In genomic region chr6:24571126-24571525, GRCm38 (mm10) we compare ENCODE assay signal across 14 mouse cellular contexts. TPM values are rescaled to one million over a fixed set of nuclear protein-coding genes. Genes with fewer than 3 reads are reported as not detected.
DNase-seq lines count a peak whose midpoint lies in the region; ATAC-seq and TF ChIP-seq lines count a peak whose summit lies in the region.
"Had no signal": no experiment of that assay in that cellular context is flagged by ENCODE, and none has a peak within 500 bp of the region (broad histone marks: within the 10 kb centered on the region; RNA-seq: fewer than 3 reads in every experiment).

No protein-coding gene starts in this region.

- H3K9me3 ChIP-seq in intestine, embryonic 16.5 days (ENCODE audit: control insufficient read depth, low read length): no peaks in the 10 kb centered on the region
- no peaks in the 10 kb centered on the region for H3K9me3 ChIP-seq in liver, embryonic 14.5 days (ENCODE audit: control insufficient read depth, low read length)

- H3K4me3 ChIP-seq in brown adipose tissue, adult 24 weeks (ENCODE audit: insufficient read depth, low read depth, low read length): peak overlapping the region; percentile 23; the same call in 1 of the 2 replicates
- no peak overlapping the region for H3K4me3 ChIP-seq in intestine, embryonic 16.5 days (ENCODE audit: low read length)
- H3K4me3 ChIP-seq in liver, embryonic 14.5 days (ENCODE audit: insufficient read depth in 1 of 2, low read depth in 2 of 2, low read length in 2 of 2): no peak overlapping the region

- H3K4me2 ChIP-seq in intestine, embryonic 16.5 days (ENCODE audit: low read depth, low read length): no peak overlapping the region
- H3K4me2 ChIP-seq in liver, embryonic 14.5 days (ENCODE audit: low read depth): no peak overlapping the region

- H3K4me1 ChIP-seq in brown adipose tissue, adult 24 weeks (ENCODE audit: control insufficient read depth, insufficient read depth, insufficient read length, low read length): 0 out of 2 replicates have a peak, but pooled peaks cover 2% of the 10 kb centered on the region
- H3K4me1 ChIP-seq in intestine, embryonic 16.5 days (ENCODE audit: control insufficient read depth, insufficient read depth, low read length): no peaks in the 10 kb centered on the region
- H3K4me1 ChIP-seq in liver, embryonic 14.5 days (replicated peaks; ENCODE audit: control insufficient read depth in 2 of 2, insufficient read depth in 2 of 2, low read length in 1 of 2): no peaks in the 10 kb centered on the region

- H3K27ac ChIP-seq in brown adipose tissue, adult 24 weeks (replicated peaks; ENCODE audit: low read depth, low read length): peak overlapping the region; percentile 78
- no peak overlapping the region for H3K27ac ChIP-seq in intestine, embryonic 16.5 days (ENCODE audit: low read length)
- no peak overlapping the region for H3K27ac ChIP-seq in liver, embryonic 14.5 days

- peak; percentile 56 for ATAC-seq in frontal cortex, adult (ENCODE audit: low TSS enrichment)
- ATAC-seq in intestine, embryonic 16.5 days: peak; percentile 53
- ATAC-seq in liver, embryonic 14.5 days (ENCODE audit: insufficient read depth): peak; percentile 43; the same call in 1 of the 2 replicates
- ATAC-seq: activated CD4-positive, CD25-positive, alpha-beta regulatory T cell, adult 4 months had no signal

- DNase-seq in frontal cortex, postnatal 10 days (ENCODE audit: low spot score in 2 of 2): no peak
- no peak for DNase-seq in liver, embryonic 14.5 days (ENCODE audit: low read depth in 3 of 3, low spot score in 3 of 3)
- no peak for DNase-seq in spleen, postnatal 36 days (ENCODE audit: low spot score in 2 of 2)
- no peak for DNase-seq in frontal cortex, postnatal 25 days (ENCODE audit: low spot score in 2 of 2)
- DNase-seq in gastrocnemius, postnatal 25 days: no peak
- DNase-seq: B cell, adult 2 months had no signal

- no peaks in the 10 kb centered on the region for H3K36me3 ChIP-seq in intestine, embryonic 16.5 days (ENCODE audit: control insufficient read depth, insufficient read depth, low read length)
- no peaks in the 10 kb centered on the region for H3K36me3 ChIP-seq in liver, embryonic 14.5 days (replicated peaks; ENCODE audit: control insufficient read depth, insufficient read depth, low read depth)

- no peak for TF ChIP-seq EP300 in liver, embryonic 14.5 days (IDR thresholded peaks at IDR 0.05; ENCODE audit: low read depth)

- H3K27me3 ChIP-seq in intestine, embryonic 16.5 days (replicated peaks; ENCODE audit: control insufficient read depth, insufficient read depth, low read length): no peaks in the 10 kb centered on the region
- H3K27me3 ChIP-seq in liver, embryonic 14.5 days (ENCODE audit: control insufficient read depth, insufficient read depth, low read length): no peaks in the 10 kb centered on the region

- 63% methylated on average over 6 of the region's 6 CpGs for WGBS in intestine, embryonic 16.5 days
- 29% methylated on average over 6 of the region's 6 CpGs for WGBS in liver, embryonic 14.5 days (ENCODE audit: insufficient replicate concordance)

- no peak for TF ChIP-seq CTCF in liver, embryonic 14.5 days (IDR thresholded peaks at IDR 0.05; ENCODE audit: low read depth)

- no peak overlapping the region for H3K9ac ChIP-seq in intestine, embryonic 16.5 days (ENCODE audit: low read depth, low read length)
- H3K9ac ChIP-seq in liver, embryonic 14.5 days (replicated peaks): no peak overlapping the region

RNA-seq across cellular contexts. Expression of gene Lmod2, which starts 26.4 kb away (rescaled TPM):
- polyA plus RNA-seq in brown adipose tissue, adult 24 weeks (2012; ENCODE audit: insufficient read depth, insufficient read length, missing spikeins): 5.3 and 6.8 TPM in 2 replicates
- 0.09 TPM in 1 of 2 replicates, not detected in the other for polyA plus RNA-seq in intestine, embryonic 16.5 days (2015; fragmentation: Nextera tagmentation; extraction: Ambion mirVana)
- 0.02 TPM in 2 replicates for polyA plus RNA-seq in liver, embryonic 14.5 days (2012; rRNA removed)
- polyA plus RNA-seq in liver, embryonic 14.5 days (2014; fragmentation: Nextera tagmentation; extraction: Ambion mirVana): not detected in 2 replicates
- 100 to 1,000 TPM; 183 to 199 TPM for total RNA-seq in gastrocnemius, postnatal 25 days (2021)
- total RNA-seq: megakaryocyte, adult 5-6 weeks; MEL had no signal
- polyA plus RNA-seq: activated CD4-positive, CD25-positive, alpha-beta regulatory T cell, adult 4 months; intestine, embryonic 14.5 days had no signal

RNA-seq across cellular contexts. Expression of gene Asb15, which starts 43.2 kb away (rescaled TPM):
- 0.24 and 0.67 TPM in 2 replicates for polyA plus RNA-seq in brown adipose tissue, adult 24 weeks (2012; ENCODE audit: insufficient read depth, insufficient read length, missing spikeins)
- polyA plus RNA-seq in intestine, embryonic 16.5 days (2015; fragmentation: Nextera tagmentation; extraction: Ambion mirVana): not detected in 2 replicates
- polyA plus RNA-seq in liver, embryonic 14.5 days (2012; rRNA removed): 0.01 TPM in 1 of 2 replicates, not detected in the other
- not detected in 2 replicates for polyA plus RNA-seq in liver, embryonic 14.5 days (2014; fragmentation: Nextera tagmentation; extraction: Ambion mirVana)
- total RNA-seq in gastrocnemius, postnatal 25 days (2021): 10 to 100 TPM; 10.3 to 20.8 TPM
- total RNA-seq: left cerebral cortex, adult 8-10 months; megakaryocyte, adult 5-6 weeks; MEL had no signal
- polyA plus RNA-seq: activated CD4-positive, CD25-positive, alpha-beta regulatory T cell, adult 4 months; intestine, embryonic 14.5 days had no signal

RNA-seq across cellular contexts. Expression of gene Ndufa5, which starts 43.3 kb away (rescaled TPM):
- polyA plus RNA-seq in brown adipose tissue, adult 24 weeks (2012; ENCODE audit: insufficient read depth, insufficient read length, missing spikeins): 1,161 and 1,624 TPM in 2 replicates
- polyA plus RNA-seq in intestine, embryonic 16.5 days (2015; fragmentation: Nextera tagmentation; extraction: Ambion mirVana): 380 and 393 TPM in 2 replicates
- polyA plus RNA-seq in liver, embryonic 14.5 days (2012; rRNA removed): 5.2 and 18.6 TPM in 2 replicates
- 232 and 237 TPM in 2 replicates for polyA plus RNA-seq in liver, embryonic 14.5 days (2014; fragmentation: Nextera tagmentation; extraction: Ambion mirVana)
- 100 to 1,000 TPM; 605 to 626 TPM for total RNA-seq in gastrocnemius, postnatal 25 days (2021)

RNA-seq across cellular contexts. Expression of gene Iqub, which starts 56.3 kb away (rescaled TPM):
- polyA plus RNA-seq in brown adipose tissue, adult 24 weeks (2012; ENCODE audit: insufficient read depth, insufficient read length, missing spikeins): not detected in 2 replicates
- polyA plus RNA-seq in intestine, embryonic 16.5 days (2015; fragmentation: Nextera tagmentation; extraction: Ambion mirVana): 0.04 TPM in 1 of 2 replicates, not detected in the other
- polyA plus RNA-seq in liver, embryonic 14.5 days (2012; rRNA removed): 0.01 TPM in 1 of 2 replicates, not detected in the other
- not detected in 2 replicates for polyA plus RNA-seq in liver, embryonic 14.5 days (2014; fragmentation: Nextera tagmentation; extraction: Ambion mirVana)
- under 1 TPM; 0.08 TPM for total RNA-seq in gastrocnemius, postnatal 25 days (2021)
- total RNA-seq: megakaryocyte, adult 5-6 weeks; MEL had no signal
- polyA plus RNA-seq: activated CD4-positive, CD25-positive, alpha-beta regulatory T cell, adult 4 months; intestine, embryonic 14.5 days had no signal
